Mouse (Mus musculus): Measurements from ENCODE around the gene Marveld2.
A peak's percentile ranks its signal among the peaks of the same experiment; 100 is the strongest.

Marveld2 gene

GRCm38 (mm10) chr13:100616181-100617087 lies at the start of gene Marveld2:
Gene Marveld2, minus strand, starts transcription at chr13:100616971.
- DNase-seq = peak; percentile 63

GRCm38 (mm10) chr13:100659864-100660456 lies 43.2 kb upstream of the Marveld2 start:
- DNase-seq = peak; percentile 71

GRCm38 (mm10) chr13:100658091-100658490 lies 41.3 kb upstream of the Marveld2 start:
- no peak for DNase-seq

- no peak for DNase-seq
Measured at GRCm38 (mm10) chr13:100651439-100652186, 34.8 kb upstream of the Marveld2 start, which contains the start of gene Taf9. Gene Taf9, plus strand, starts transcription at chr13:100651579.

GRCm38 (mm10) chr13:100650550-100651438 lies 34.0 kb upstream of the Marveld2 start, which contains the start of the genes Ak6 and Rad17:
Gene Ak6, plus strand, starts transcription at chr13:100650979.
Gene Rad17, minus strand, starts transcription at chr13:100651051.
- DNase-seq = peak; percentile 94

- no peak for DNase-seq
Measured at GRCm38 (mm10) chr13:100648223-100648622, 31.5 kb upstream of the Marveld2 start.

- no peak for DNase-seq
Measured at GRCm38 (mm10) chr13:100642471-100643209, 25.9 kb upstream of the Marveld2 start.

- no peak for DNase-seq
Measured at GRCm38 (mm10) chr13:100634106-100634691, 17.4 kb upstream of the Marveld2 start.

GRCm38 (mm10) chr13:100622241-100622640 lies 5.5 kb upstream of the Marveld2 start:
- no peak for DNase-seq

- no peak for DNase-seq
Measured at GRCm38 (mm10) chr13:100617583-100617982, 812 bp upstream of the Marveld2 start.

GRCm38 (mm10) chr13:100612903-100613302 lies 3.9 kb downstream of the Marveld2 start:
- DNase-seq = no peak

GRCm38 (mm10) chr13:100612251-100612650 lies 4.5 kb downstream of the Marveld2 start:
- DNase-seq = no peak

GRCm38 (mm10) chr13:100611266-100611665 lies 5.5 kb downstream of the Marveld2 start:
- no peak for DNase-seq

GRCm38 (mm10) chr13:100607756-100608155 lies 9.0 kb downstream of the Marveld2 start:
- no peak for DNase-seq

GRCm38 (mm10) chr13:100605845-100606244 lies 10.9 kb downstream of the Marveld2 start:
- DNase-seq = no peak

- no peak for DNase-seq
Measured at GRCm38 (mm10) chr13:100603738-100604095, 13.1 kb downstream of the Marveld2 start.

- no peak for DNase-seq
Measured at GRCm38 (mm10) chr13:100603031-100603737, 13.6 kb downstream of the Marveld2 start.

GRCm38 (mm10) chr13:100602239-100602902 lies 14.4 kb downstream of the Marveld2 start:
- DNase-seq = no peak

- no peak for DNase-seq
Measured at GRCm38 (mm10) chr13:100601034-100601433, 15.7 kb downstream of the Marveld2 start.

- no peak for DNase-seq
Measured at GRCm38 (mm10) chr13:100600317-100600716, 16.5 kb downstream of the Marveld2 start.

Measured in lung, postnatal 14 days (tissue).